Mouse (Mus musculus): ENCODE data around the gene Tagap1. TPM values are rescaled to one million over a fixed set of nuclear protein-coding genes. Genes with fewer than 3 reads are reported as not detected.
"Not testable (repeated sequence)": the region's sequence is repeated elsewhere in the genome, so short reads cannot be mapped to it uniquely, and the experiment has no call there.

Gene Tagap1
- polyA plus RNA-seq, 1 experiment from 2014 or later: 48.1 TPM

DNA sequence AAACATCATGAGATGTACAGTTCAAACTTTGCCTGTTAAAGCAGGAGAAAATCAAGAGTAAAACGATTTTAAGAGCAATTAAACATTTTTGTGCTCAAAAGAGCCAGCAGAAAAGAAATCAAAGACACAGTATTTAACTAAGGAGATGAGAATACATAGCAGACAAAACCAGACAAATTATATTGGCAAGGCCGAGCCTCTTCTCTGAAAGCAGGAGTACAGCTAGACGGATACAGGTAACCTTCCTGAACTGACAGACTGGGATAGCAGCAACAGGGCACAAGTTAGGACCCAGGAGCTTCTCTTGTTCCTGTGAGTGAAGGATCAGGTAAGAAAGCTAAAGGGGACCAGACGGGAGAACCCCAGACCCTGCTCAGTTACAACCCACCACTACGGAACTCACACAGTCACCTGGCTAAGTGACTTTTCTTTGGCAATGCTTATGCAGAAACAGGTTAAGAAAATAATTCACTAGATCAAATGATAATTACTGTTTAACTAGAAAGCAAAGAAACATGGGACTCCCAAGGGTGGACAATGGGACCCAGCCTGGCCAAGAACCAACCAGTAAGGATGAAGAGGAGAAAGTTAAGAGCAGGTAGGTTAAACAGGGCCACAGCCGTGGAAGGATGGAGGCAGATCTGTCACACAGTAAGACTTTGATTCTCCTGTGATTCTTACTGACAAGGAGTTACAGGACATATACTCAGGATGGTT lies 1.3 kb downstream of the Tagap1 start:
- H3K27ac ChIP-seq (replicated peaks); H3K36me3 ChIP-seq; H3K4me1 ChIP-seq; ATAC-seq (replicated peaks); H3K27me3 ChIP-seq; H3K9me3 ChIP-seq; H3K9ac ChIP-seq (replicated peaks): not testable (repeated sequence)
- H3K4me2 ChIP-seq (replicated peaks): peak overlapping the region; percentile 42
- 55% methylated on average over 5 of the region's 6 CpGs for WGBS
- H3K4me3 ChIP-seq: peak overlapping the region; percentile 51

DNA sequence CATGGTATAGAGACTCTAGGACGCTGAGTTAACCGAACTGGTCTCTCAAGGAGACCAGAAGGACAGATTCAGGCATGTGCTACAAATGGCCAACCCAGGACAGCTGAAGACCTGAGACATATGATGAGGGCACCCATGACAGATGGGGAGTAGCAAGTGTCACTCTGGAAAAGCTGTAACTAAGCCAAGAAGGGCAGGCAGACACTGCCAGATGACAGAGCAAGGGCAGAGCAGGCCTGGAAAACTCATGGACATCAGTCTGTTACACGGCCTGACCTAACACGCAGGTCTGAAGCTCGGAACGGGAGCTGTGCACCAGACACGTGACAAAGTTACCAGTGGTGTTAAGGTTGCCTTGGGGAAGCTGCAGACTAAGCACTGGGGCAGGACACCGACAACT lies 2.1 kb downstream of the Tagap1 start:
- WGBS: 85% methylated on average over 7 of the region's 8 CpGs
- H3K27ac ChIP-seq (replicated peaks); H3K9me3 ChIP-seq; H3K9ac ChIP-seq (replicated peaks); H3K4me1 ChIP-seq; ATAC-seq (replicated peaks); H3K27me3 ChIP-seq; H3K4me3 ChIP-seq; H3K4me2 ChIP-seq (replicated peaks); H3K36me3 ChIP-seq: not testable (repeated sequence)

DNA sequence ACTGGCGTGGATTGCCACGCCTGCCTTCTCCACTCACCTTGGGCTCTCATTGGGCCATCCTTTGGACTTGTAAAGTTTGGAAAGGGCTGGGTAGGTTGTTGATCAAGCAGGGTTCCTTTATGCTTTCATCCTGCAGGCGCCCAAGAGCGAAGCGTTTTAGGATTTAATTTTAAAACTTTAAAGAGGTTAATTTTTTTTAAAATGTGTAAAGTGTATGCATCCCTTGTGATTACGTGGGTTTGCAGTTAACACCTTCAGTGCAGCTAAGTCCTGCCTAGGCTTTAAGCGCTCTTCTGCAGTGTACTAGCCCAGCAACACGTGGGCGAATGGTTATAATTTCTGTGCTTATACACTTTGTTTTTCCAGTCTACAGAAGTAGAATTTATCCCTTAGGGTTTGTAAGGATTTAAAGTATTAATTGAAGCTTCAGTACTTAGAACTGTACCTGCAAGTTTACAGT lies 12.2 kb downstream of the Tagap1 start:
- H3K27me3 ChIP-seq, H3K4me1 ChIP-seq, H3K9me3 ChIP-seq, H3K36me3 ChIP-seq: not testable (repeated sequence)
- Histone ChIP-seq H3K4me3 (peak overlapping the region; percentile 56), H3K9ac (replicated peaks) (peak overlapping the region; percentile 61), H3K27ac (replicated peaks) (peak overlapping the region; percentile 75), H3K4me2 (replicated peaks) (peak overlapping the region; percentile 57)
- peak; percentile 21; the same call in 1 of the 2 replicates for ATAC-seq (replicated peaks)
- 10% methylated on average over 9 of the region's 9 CpGs for WGBS

DNA sequence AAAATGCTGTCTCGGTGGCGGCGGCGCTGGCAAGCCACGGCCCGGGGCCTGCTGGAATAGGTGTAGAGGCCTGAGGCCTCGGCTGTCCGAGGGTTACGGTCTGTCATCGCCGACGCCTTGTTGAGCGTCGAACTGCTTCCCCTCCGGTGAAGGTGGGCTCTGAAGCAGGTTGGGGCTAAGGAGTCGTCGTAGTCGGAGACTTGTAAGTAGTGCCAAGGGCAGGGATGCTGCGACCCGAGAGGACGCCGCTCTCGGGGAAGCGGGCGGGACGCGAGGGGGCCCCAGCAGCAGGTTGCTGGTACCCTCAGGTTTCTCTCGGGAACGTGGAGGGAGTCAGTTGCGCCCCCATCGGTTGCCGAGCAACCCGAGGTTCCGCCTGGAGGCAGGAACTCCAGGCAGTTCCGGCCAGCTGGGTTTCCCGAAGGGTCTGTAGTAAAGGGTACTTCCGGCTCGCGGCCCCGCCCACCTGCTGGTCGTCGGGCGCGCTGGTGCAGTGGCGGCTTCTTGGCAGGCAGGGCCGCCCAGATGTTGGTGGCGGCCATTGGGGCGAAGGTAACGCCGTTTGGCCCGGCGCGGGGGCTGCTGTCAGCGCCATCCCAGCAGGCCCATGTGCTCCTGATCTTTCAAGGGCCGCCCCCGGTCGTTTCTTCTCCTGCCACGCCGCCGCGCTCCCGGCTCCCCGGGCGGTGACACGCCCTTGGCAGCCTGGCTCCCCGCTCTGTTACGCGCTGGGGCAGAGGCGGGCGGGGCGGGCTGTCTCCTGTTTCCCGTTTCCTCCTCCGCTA lies 12.8 kb downstream of the Tagap1 start, which contains the start of gene Rsph3b:
Rsph3b (minus strand) TSS at position 699 of the 785 bp plus-strand sequence.
- not testable (repeated sequence) for H3K27me3 ChIP-seq, H3K9me3 ChIP-seq, H3K36me3 ChIP-seq, H3K4me1 ChIP-seq
- H3K27ac ChIP-seq (replicated peaks): peak within 1 kb of the TSS; percentile 75
- H3K4me3 ChIP-seq: peak within 1 kb of the TSS; percentile 56
- H3K9ac ChIP-seq (replicated peaks): peak within 1 kb of the TSS; percentile 61
- peak within 1 kb of the TSS; percentile 57 for H3K4me2 ChIP-seq (replicated peaks)
- ATAC-seq (replicated peaks): peak; percentile 98
- under 1% methylated on average over 65 of the region's 73 CpGs for WGBS

GRCm38 (mm10) chr17:6947637-6947983 lies 13.3 kb downstream of the Tagap1 start:
- no CpG with 5 or more reads among the region's 8 CpGs for WGBS
- ATAC-seq (replicated peaks): peak; percentile 33
- H3K27ac ChIP-seq (replicated peaks): peak overlapping the region; percentile 75; the same call in 1 of the 2 replicates

GRCm38 (mm10) chr17:6942560-6942959 lies 18.4 kb downstream of the Tagap1 start:
- H3K36me3 ChIP-seq; ATAC-seq (replicated peaks); H3K9ac ChIP-seq (replicated peaks); H3K27ac ChIP-seq (replicated peaks); H3K4me1 ChIP-seq; H3K27me3 ChIP-seq; H3K9me3 ChIP-seq; H3K4me3 ChIP-seq; H3K4me2 ChIP-seq (replicated peaks): not testable (repeated sequence)
- WGBS: no CpG with 5 or more reads among the region's 4 CpGs

More at GRCm38 (mm10) chr17:6947637-6947983, 13.3 kb downstream of the Tagap1 start:
- H3K4me3 ChIP-seq: peak overlapping the region; percentile 56
- not testable (repeated sequence) for H3K9me3 ChIP-seq, H3K27me3 ChIP-seq, H3K36me3 ChIP-seq, H3K4me1 ChIP-seq
- peak overlapping the region; percentile 61 for H3K9ac ChIP-seq (replicated peaks)
- H3K4me2 ChIP-seq (replicated peaks): peak overlapping the region; percentile 57

GRCm38 (mm10) chr17:6931625-6932024 lies 29.3 kb downstream of the Tagap1 start:
- H3K9ac ChIP-seq (replicated peaks); ATAC-seq (replicated peaks); H3K27ac ChIP-seq (replicated peaks); H3K9me3 ChIP-seq; H3K4me1 ChIP-seq; H3K4me3 ChIP-seq; H3K27me3 ChIP-seq; H3K4me2 ChIP-seq (replicated peaks); H3K36me3 ChIP-seq: not testable (repeated sequence)
- WGBS: 91% methylated on average over 7 of the region's 7 CpGs

DNA sequence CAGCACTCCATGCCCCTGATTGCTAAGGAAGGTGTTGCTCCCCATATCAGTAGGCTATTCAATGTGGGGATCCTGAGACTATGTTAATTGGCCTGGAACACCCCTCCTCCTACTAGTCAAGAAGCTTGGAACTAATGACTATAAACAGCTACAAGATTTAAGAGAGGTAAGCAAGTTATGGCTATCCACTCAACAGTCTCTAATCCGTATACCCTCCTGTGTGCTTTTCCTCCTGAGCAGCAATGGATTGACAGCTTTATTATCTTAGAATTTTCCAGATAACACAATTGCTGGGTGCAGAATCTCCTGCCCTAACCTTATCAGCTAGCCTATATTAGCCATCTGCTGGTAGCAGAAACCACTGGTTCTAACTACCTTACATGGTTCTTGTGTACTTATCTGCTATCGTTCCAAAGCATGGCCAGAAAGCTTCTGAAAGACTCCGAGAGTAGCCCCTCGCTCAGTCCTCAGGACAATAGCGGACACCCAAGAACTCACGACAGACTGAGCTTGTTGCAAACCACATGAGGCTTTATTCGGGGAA lies 40.5 kb downstream of the Tagap1 start:
- not testable (repeated sequence) for ATAC-seq (replicated peaks); H3K36me3 ChIP-seq; H3K4me3 ChIP-seq; H3K27me3 ChIP-seq; H3K9ac ChIP-seq (replicated peaks); H3K27ac ChIP-seq (replicated peaks); H3K9me3 ChIP-seq; H3K4me1 ChIP-seq; H3K4me2 ChIP-seq (replicated peaks)
- 92% methylated on average over 7 of the region's 7 CpGs for WGBS

DNA sequence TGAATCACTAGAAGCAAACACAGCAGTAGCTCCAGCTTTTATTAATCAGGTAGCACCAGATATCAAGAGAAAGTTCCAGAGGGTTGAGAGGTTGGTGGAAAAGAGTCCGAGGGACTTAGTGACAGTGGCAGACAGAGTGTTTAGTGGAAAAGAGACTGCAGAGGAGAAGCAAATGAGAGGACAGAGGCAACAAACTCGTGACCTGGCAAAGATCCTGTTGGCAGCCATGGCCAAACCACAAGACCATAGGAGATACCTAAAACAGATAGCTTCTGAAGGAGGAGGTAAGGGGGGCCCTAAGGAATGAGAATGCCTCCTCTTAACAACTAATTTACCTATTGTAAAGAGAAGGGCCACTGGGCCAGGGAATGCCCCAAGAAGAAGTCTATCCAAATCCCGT lies 41.6 kb downstream of the Tagap1 start:
- H3K4me3 ChIP-seq; H3K4me2 ChIP-seq (replicated peaks); H3K9me3 ChIP-seq; H3K4me1 ChIP-seq; H3K36me3 ChIP-seq; H3K27ac ChIP-seq (replicated peaks); ATAC-seq (replicated peaks); H3K9ac ChIP-seq (replicated peaks); H3K27me3 ChIP-seq: not testable (repeated sequence)
- WGBS: 93% methylated on average over 3 of the region's 3 CpGs

DNA sequence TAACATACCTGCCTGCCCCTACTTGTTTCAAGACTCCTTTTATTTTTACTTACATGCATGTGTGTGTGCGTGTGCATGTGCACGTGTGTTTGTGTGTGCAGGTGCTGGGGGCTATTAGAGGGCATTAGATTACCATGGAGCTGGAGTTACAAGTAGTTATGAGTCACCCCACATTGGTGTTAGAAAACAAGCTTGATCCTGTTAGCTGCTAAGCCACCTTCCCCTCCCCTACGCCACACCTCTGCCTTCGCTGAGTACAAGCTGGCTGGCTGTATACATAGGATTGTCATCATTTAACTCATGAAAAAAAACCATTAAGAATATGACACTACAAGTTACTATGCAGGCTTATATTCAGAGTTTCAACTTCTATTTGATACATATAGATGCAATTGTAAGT lies 45.7 kb downstream of the Tagap1 start:
- WGBS: 94% methylated on average over 2 of the region's 4 CpGs
- H3K4me1 ChIP-seq; H3K4me2 ChIP-seq (replicated peaks); H3K4me3 ChIP-seq; H3K36me3 ChIP-seq; H3K9ac ChIP-seq (replicated peaks); ATAC-seq (replicated peaks); H3K27me3 ChIP-seq; H3K9me3 ChIP-seq; H3K27ac ChIP-seq (replicated peaks): not testable (repeated sequence)

- H3K4me1 ChIP-seq; H3K4me3 ChIP-seq; H3K36me3 ChIP-seq; ATAC-seq (replicated peaks); H3K27me3 ChIP-seq; H3K27ac ChIP-seq (replicated peaks); H3K4me2 ChIP-seq (replicated peaks); H3K9me3 ChIP-seq; H3K9ac ChIP-seq (replicated peaks): not testable (repeated sequence)
- 74% methylated on average over 2 of the region's 6 CpGs for WGBS
Observed at GRCm38 (mm10) chr17:6914066-6914465, 46.9 kb downstream of the Tagap1 start.

Data from forebrain, embryonic 15.5 days (tissue).